Mouse (Mus musculus) granulocyte monocyte progenitor cell, adult 5-6 weeks (primary cell): ENCODE results near the gene Pim2. TPM values are rescaled to one million over a fixed set of nuclear protein-coding genes. Genes with fewer than 3 reads are reported as not detected.
A peak's percentile ranks its signal among the peaks of the same experiment; 100 is the strongest.
"Not testable (repeated sequence)": the region's sequence is repeated elsewhere in the genome, so short reads cannot be mapped to it uniquely, and the experiment has no call there.

Experiments used
- ATAC-seq: replicated peaks from 2 replicates; pipeline ENCODE4 v1.8.0; 2016; ENCODE audit warnings: mild to moderate bottlenecking, moderate TSS enrichment, inconsistent platforms; ENCODE audit not compliant: poor library complexity, severe bottlenecking
- total RNA-seq, 2 experiments: library from RNA; stranded (forward) in 1 of 2; stranded (reverse) in 1 of 2; fragments of 200-712, 200-1000 nt in 1 of 2; fragments of >200 nt in 1 of 2; fragmentation: Nextera tagmentation in 1 of 2; gene quantifications; 2 replicates each; pipeline ENCODE4 v1.2.3; 2014 to 2017

The Pim2 gene
- total RNA-seq, 2 experiments from 2014 or later, result 1.5 to 7.1 TPM

DNA sequence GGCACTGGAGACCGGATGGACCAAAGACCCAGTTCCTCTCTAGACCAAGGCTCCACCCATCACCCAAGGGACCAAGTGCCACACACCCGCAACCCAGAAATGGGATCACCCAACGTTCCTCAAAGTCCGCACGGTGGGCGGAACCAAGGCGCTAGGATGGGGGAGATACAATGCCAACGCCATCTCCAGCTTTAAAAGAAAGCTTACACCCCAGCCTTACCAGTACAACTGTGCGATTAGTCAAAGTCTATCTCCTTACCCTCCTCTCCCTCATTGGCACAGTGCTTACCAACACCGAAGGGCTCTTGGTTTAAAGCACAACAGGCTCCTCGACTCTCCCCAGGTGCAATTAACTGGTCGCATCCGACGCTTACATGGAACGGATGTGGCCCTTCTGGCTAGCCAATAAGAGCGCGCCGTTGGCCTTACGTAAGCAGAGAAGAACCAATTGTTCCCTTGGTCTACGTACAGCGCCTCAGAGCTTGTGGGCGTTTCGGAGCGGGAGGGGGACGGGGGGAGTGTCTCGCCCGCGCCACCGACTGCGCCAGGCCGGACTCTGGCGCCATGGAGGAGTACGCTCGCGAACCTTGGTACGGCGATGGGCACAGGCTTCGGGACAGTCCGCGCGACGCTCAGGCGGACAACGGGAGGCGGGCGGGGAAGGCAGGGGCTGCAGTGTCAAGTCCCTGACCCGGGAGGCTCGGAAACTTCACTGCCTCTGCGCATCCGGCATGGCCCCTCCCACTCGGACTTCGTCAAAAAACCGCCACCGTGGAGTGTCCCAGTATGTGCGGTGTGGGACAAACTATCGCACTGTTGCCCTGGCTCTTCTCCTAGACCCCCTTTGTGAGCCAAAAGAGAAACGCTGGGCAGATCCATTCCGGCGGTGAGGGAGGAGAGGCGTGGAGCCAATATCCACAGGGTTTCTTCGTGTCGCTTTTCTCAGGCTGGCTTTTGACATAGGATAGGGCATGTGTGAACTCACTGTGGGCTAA is 21.1 kb downstream of the Pim2 start, which contains the start of the genes Pqbp1 and Timm17b:
TSS of gene Pqbp1 (minus strand) at position 390 of the 995 bp plus-strand sequence.
TSS of gene Timm17b (plus strand) at position 478 of the 995 bp plus-strand sequence.
- ATAC-seq, result peak; percentile 93

DNA sequence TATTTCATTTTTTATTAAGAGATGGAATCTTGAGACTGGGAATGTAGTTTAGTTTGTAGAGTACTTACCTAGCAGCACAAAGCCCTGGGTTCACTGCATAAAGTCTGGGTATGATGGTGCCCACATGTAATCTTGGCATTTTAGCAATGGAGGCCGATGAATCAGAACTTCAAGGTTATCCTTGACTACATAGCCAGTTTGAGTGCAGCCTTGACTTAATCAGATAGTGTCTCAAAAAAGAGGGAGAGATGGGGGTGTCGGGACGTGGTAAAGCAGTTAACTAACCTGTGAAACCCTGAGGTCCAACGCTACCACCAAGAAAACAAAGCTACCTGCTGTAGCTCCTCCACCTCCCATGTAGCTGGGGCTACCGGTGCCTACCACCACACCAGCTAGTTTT is 26.4 kb downstream of the Pim2 start:
- ATAC-seq, result no peak

DNA sequence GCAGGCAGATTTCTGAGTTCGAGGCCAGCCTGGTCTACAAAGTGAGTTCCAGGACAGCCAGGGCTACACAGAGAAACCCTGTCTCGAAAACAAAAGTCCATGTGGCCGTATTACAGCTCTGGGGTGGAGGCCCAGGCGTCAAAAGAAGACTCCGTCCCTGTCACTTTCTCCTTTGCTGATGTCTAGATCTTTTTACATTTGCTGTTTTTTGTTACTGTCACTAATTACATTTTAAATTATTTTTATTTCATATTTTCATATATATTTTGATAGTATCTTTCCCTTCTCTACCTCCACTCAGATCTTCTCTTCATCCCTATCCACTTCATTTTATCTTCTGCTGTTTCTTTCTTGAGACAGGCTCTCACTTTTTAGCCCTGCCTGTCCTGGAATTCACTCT is 29.7 kb downstream of the Pim2 start, which contains the start of gene Gm10491:
TSS of gene Gm10491 (minus strand) at position 101 of the 400 bp plus-strand sequence.
- ATAC-seq, result no peak

DNA sequence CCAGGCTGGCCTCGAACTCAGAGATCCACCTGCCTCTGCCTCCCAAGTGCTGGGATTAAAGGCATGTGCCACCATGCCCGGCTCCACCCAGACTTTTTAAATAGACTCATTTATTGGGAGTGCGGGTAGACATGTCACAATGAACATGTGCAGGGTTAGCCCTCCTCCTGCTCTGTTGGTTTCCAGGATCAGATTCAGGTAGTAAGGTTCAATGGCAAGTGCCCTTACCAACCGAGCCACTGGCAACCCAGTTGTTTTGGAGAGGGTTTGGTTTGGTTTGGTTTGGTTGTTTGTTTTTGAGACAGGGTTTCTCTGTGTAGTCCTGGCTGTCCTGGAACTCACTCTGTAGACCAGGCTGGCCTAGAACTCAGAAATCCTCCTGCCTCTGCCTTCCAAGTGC is 31.2 kb downstream of the Pim2 start, which contains the start of gene Gm10490:
TSS of gene Gm10490 (plus strand) at position 301 of the 400 bp plus-strand sequence.
- not testable (repeated sequence) for ATAC-seq

DNA sequence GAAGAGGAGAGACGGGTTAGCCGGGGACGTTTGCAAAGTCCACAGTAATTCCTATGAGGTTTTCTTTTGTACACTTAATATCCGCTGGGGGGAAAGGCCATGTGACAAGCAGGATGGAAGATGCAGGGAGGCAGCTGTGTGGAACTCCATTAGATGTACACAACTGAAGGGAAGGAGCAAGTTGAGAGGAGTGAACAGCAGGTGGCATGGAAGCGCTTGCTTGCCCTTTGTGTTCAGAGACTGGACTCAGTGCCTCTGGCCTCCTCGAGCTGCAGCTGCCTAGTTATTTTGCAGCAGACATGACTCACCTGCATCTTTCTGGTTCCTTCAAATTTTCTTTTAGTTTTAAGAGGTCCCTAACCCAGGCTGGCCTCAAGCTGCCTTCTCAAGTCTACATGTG is 32.4 kb downstream of the Pim2 start:
- ATAC-seq, result no peak

DNA sequence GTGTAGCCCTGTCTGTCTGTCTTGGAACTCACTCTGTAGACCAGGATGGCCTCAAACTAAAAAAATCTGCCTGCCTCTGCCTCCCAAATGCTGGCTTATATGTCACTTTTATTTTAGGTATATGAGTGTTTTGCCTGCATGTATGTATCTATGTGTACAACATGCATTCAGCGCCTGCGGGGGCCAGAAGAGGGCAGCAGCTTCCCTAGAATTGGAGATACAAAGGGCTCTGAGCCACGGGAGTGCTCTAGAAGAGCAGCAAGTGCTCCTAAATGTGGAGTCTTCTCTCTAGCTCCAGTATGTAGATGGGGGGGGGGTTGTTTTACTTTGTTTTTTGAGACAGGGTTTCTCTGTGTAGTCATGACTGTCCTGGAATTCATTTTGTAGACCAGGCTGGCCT is 37.6 kb downstream of the Pim2 start:
- peak; percentile 69 for ATAC-seq

DNA sequence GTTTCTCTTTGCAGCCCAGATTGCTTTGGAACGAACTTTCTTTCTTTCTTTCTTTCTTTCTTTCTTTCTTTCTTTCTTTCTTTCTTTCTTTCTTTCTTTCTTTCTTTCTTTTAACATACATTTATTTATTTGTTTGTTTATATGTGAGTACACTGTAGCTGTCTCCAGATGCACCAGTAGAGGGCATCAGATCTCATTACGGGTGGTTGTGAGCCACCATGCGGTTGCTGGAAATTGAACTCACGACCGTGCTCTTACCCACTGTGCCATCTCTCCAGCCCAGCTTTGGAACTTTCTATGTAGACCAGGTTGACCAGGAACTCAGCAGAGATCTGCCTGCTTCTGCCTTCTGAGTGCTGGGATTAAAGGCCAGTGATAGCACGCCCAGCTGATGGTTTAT is 39.9 kb downstream of the Pim2 start:
- not testable (repeated sequence) for ATAC-seq

DNA sequence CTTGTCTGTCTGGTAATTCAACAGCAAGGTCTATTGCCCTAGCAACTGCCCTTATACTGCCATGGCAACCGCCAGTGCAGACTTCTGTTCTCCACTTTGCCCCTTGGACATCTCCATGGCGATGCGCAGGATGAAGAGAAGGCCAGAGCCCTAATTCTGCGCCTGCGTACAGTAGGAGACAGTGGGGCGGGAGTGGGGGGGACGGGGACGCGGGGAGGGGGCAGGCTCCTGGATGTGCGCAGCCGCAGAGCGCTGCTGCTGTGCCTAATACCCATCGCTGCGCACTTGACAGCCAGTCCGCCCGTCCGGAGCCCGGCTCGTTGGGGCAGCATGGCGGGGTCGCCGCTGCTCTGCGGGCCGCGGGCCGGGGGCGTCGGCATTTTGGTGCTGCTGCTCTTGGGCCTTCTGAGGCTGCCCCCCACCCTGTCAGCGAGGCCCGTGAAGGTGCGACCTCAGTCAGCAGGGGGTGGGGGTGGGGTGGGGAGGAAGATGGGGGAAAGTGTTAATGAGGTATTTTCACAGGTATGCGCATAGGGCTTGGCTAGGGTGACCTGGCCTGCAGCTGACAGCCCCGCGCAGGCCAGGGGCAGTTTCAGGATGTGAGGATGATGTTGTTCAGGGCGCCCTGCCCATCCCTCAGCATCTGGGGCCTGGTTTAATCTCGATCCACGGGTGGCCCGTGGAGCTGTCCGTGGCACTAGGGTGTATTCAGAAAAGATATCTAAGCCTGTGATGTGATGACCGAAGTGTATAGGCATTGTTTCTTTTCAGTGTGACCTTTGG is 41.7 kb downstream of the Pim2 start, which contains the start of gene Pcsk1n:
TSS of gene Pcsk1n (plus strand) at position 222 of the 783 bp plus-strand sequence.
- ATAC-seq, result no peak

DNA sequence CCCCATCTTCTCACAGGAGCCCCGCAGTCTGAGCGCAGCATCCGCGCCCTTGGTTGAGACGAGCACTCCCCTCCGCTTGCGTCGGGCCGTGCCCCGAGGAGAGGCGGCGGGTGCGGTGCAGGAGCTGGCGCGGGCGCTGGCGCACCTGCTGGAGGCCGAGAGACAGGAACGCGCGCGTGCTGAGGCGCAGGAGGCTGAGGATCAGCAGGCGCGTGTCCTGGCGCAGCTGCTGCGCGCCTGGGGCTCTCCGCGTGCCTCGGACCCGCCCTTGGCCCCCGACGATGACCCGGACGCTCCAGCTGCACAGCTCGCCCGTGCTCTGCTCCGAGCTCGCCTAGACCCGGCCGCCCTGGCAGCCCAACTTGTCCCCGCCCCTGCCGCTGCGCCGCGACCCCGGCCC is 44.0 kb downstream of the Pim2 start:
- 0 out of 2 replicates have a peak, but pooled peaks have one; percentile 17 for ATAC-seq

DNA sequence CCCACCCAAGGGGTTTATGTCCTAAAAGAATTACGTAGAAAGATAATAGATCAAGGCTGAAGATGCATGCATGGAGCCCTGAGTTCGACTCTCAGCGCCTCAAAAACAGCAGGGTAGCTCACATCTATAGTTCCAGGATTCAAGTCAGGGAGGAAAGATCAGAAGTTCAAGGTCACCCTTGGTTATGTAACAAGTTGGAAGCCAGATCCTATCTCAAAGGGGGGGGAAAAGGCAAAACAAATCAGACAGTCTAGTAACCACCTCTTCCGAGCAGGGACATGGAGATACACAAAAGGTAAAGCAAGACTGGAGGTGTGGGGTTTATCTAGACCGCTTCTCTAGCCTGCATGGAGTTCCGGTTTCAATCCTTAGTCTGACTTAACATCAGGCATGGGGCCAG is 48.2 kb downstream of the Pim2 start:
- ATAC-seq, result no peak

DNA sequence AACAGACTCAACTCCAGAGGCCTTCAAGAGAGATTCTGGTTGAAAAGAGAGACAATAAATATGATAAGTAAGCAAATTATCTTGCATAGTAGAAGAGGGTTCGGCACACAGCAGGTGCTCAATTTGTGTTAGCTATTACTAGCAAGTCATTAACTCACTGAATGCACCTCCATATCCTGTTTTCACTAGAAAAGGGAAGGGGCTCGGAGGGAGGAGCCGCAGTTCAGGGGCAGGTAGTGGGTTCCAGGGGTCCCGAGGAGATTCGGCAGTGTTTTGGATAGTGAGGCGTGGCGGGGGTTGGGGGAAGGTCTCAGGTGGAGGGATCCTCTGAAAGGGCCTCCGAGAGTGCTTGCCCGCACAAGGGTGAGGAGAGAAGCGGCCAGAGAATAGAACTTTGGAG is 49.1 kb downstream of the Pim2 start:
- no peak for ATAC-seq

DNA sequence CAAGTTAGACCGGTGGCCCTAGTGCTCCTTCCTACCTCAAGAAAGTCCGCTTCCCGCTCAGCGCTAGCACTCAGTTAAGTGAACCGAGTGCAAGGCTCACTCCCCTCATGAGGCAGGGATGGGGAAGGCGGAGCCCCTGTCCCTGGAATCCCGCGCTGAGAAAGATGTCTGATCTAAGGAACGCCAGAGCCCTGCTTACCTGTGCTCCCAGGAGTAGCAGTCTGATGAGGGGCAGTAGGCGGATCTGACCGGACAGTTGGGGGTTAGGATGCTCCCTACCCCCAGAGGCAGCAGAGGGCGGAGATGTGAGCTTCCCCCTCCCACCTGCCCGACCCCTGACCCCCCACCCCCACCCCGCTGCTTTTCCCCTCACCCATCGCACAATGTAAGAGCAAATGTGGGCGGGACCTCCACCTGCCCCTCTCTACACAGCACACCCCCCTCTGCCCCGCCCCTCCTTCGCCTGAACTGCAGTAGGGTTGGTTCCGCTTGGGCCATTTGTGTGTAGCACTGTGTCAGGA is 50.3 kb downstream of the Pim2 start, which contains the start of gene Eras:
TSS of gene Eras (minus strand) at position 338 of the 521 bp plus-strand sequence.
- no peak for ATAC-seq

Other genes starting within 250 kb of the Pim2 start
- gene Syp, start 239.8 kb upstream of the Pim2 start, total RNA-seq (2014; fragmentation: Nextera tagmentation), result 0.23 and 0.97 TPM in 2 replicates
- 0.13 TPM in 1 of 2 replicates, not detected in the other for gene Syp, start 239.8 kb upstream of the Pim2 start, total RNA-seq (2017)
- 8.4 and 12.5 TPM in 2 replicates for gene Prickle3, start 221.0 kb upstream of the Pim2 start, total RNA-seq (2014; fragmentation: Nextera tagmentation)
- gene Prickle3, start 221.0 kb upstream of the Pim2 start, total RNA-seq (2017), result 2.6 and 2.7 TPM in 2 replicates
- gene Plp2, start 206.9 kb upstream of the Pim2 start, total RNA-seq (2014; fragmentation: Nextera tagmentation), result 51.4 and 73.9 TPM in 2 replicates
- gene Plp2, start 206.9 kb upstream of the Pim2 start, total RNA-seq (2017), result 16.0 and 20.9 TPM in 2 replicates
- not detected in 2 replicates for gene Magix, start 197.0 kb upstream of the Pim2 start, total RNA-seq (2014; fragmentation: Nextera tagmentation)
- gene Magix, start 197.0 kb upstream of the Pim2 start, total RNA-seq (2017), result 0.17 TPM in 1 of 2 replicates, not detected in the other
- gene Gpkow, start 181.1 kb upstream of the Pim2 start, total RNA-seq (2014; fragmentation: Nextera tagmentation), result 18.9 and 21.2 TPM in 2 replicates
- 30.4 and 32.7 TPM in 2 replicates for gene Gpkow, start 181.1 kb upstream of the Pim2 start, total RNA-seq (2017)
- gene Wdr45, start 163.9 kb upstream of the Pim2 start, total RNA-seq (2014; fragmentation: Nextera tagmentation), result 24.1 and 31.2 TPM in 2 replicates
- gene Wdr45, start 163.9 kb upstream of the Pim2 start, total RNA-seq (2017), result 22.5 and 27.6 TPM in 2 replicates
- gene Gm45208, start 156.0 kb upstream of the Pim2 start, total RNA-seq (2014; fragmentation: Nextera tagmentation), result not detected in 2 replicates
- gene Gm45208, start 156.0 kb upstream of the Pim2 start, total RNA-seq (2017), result not detected in 2 replicates
- 4.3 and 16.1 TPM in 2 replicates for gene Praf2, start 149.8 kb upstream of the Pim2 start, total RNA-seq (2014; fragmentation: Nextera tagmentation)
- 2.8 and 6.2 TPM in 2 replicates for gene Praf2, start 149.8 kb upstream of the Pim2 start, total RNA-seq (2017)
- gene Ccdc120, start 127.4 kb upstream of the Pim2 start, total RNA-seq (2014; fragmentation: Nextera tagmentation), result not detected in 2 replicates
- gene Ccdc120, start 127.4 kb upstream of the Pim2 start, total RNA-seq (2017), result 0.04 and 0.21 TPM in 2 replicates
- gene Tfe3, start 115.7 kb upstream of the Pim2 start, total RNA-seq (2014; fragmentation: Nextera tagmentation), result 17.4 and 27.8 TPM in 2 replicates
- gene Tfe3, start 115.7 kb upstream of the Pim2 start, total RNA-seq (2017), result 5.7 and 7.2 TPM in 2 replicates
- gene Gripap1, start 88.5 kb upstream of the Pim2 start, total RNA-seq (2014; fragmentation: Nextera tagmentation), result 43.6 and 52.5 TPM in 2 replicates
- 59.7 and 78.0 TPM in 2 replicates for gene Gripap1, start 88.5 kb upstream of the Pim2 start, total RNA-seq (2017)
- 0.32 and 2.5 TPM in 2 replicates for gene Kcnd1, start 56.0 kb upstream of the Pim2 start, total RNA-seq (2014; fragmentation: Nextera tagmentation)
- 0.31 TPM in 1 of 2 replicates, not detected in the other for gene Kcnd1, start 56.0 kb upstream of the Pim2 start, total RNA-seq (2017)
- gene Otud5, start 36.9 kb upstream of the Pim2 start, total RNA-seq (2014; fragmentation: Nextera tagmentation), result 44.0 and 47.5 TPM in 2 replicates
- 56.4 and 57.4 TPM in 2 replicates for gene Otud5, start 36.9 kb upstream of the Pim2 start, total RNA-seq (2017)
- 18.7 and 35.6 TPM in 2 replicates for gene Slc35a2, start 5.8 kb downstream of the Pim2 start, total RNA-seq (2014; fragmentation: Nextera tagmentation)
- 14.6 and 19.6 TPM in 2 replicates for gene Slc35a2, start 5.8 kb downstream of the Pim2 start, total RNA-seq (2017)
- gene Pqbp1, start 21.0 kb downstream of the Pim2 start, total RNA-seq (2014; fragmentation: Nextera tagmentation), result 53.9 and 80.4 TPM in 2 replicates
- 130 and 144 TPM in 2 replicates for gene Pqbp1, start 21.0 kb downstream of the Pim2 start, total RNA-seq (2017)
- gene Timm17b, start 21.1 kb downstream of the Pim2 start, total RNA-seq (2014; fragmentation: Nextera tagmentation), result 80.9 and 119 TPM in 2 replicates
- 62.7 and 111 TPM in 2 replicates for gene Timm17b, start 21.1 kb downstream of the Pim2 start, total RNA-seq (2017)
- not detected in 2 replicates for gene Gm10491, start 29.6 kb downstream of the Pim2 start, total RNA-seq (2014; fragmentation: Nextera tagmentation)
- not detected in 2 replicates for gene Gm10491, start 29.6 kb downstream of the Pim2 start, total RNA-seq (2017)
- not detected in 2 replicates for gene Gm10490, start 31.3 kb downstream of the Pim2 start, total RNA-seq (2014; fragmentation: Nextera tagmentation)
- gene Gm10490, start 31.3 kb downstream of the Pim2 start, total RNA-seq (2017), result not detected in 2 replicates
- gene Pcsk1n, start 41.6 kb downstream of the Pim2 start, total RNA-seq (2014; fragmentation: Nextera tagmentation), result not detected in 2 replicates
- gene Pcsk1n, start 41.6 kb downstream of the Pim2 start, total RNA-seq (2017), result not detected in 2 replicates
- gene Eras, start 50.3 kb downstream of the Pim2 start, total RNA-seq (2014; fragmentation: Nextera tagmentation), result not detected in 2 replicates
- not detected in 2 replicates for gene Eras, start 50.3 kb downstream of the Pim2 start, total RNA-seq (2017)
- gene Hdac6, start 69.6 kb downstream of the Pim2 start, total RNA-seq (2014; fragmentation: Nextera tagmentation), result 11.5 and 13.5 TPM in 2 replicates
- 7.5 and 8.0 TPM in 2 replicates for gene Hdac6, start 69.6 kb downstream of the Pim2 start, total RNA-seq (2017)
- gene Gata1, start 99.8 kb downstream of the Pim2 start, total RNA-seq (2014; fragmentation: Nextera tagmentation), result 2.2 and 4.5 TPM in 2 replicates
- gene Gata1, start 99.8 kb downstream of the Pim2 start, total RNA-seq (2017), result 3.6 and 4.2 TPM in 2 replicates
- not detected in 2 replicates for gene Glod5, start 140.2 kb downstream of the Pim2 start, total RNA-seq (2014; fragmentation: Nextera tagmentation)
- not detected in 2 replicates for gene Glod5, start 140.2 kb downstream of the Pim2 start, total RNA-seq (2017)
- gene Suv39h1, start 196.5 kb downstream of the Pim2 start, total RNA-seq (2014; fragmentation: Nextera tagmentation), result 80.1 and 105 TPM in 2 replicates
- gene Suv39h1, start 196.5 kb downstream of the Pim2 start, total RNA-seq (2017), result 79.8 and 82.4 TPM in 2 replicates
- gene Was, start 212.2 kb downstream of the Pim2 start, total RNA-seq (2014; fragmentation: Nextera tagmentation), result 88.2 and 104 TPM in 2 replicates
- 82.0 and 114 TPM in 2 replicates for gene Was, start 212.2 kb downstream of the Pim2 start, total RNA-seq (2017)